Mouse (Mus musculus): ENCODE results near the gene Cox17.

Gene Cox17

GRCm38 (mm10) chr16:38390322-38390721, 43.5 kb downstream of the Cox17 start:
- intact Hi-C loops (cut with DNase I), result no loop called here

GRCm38 (mm10) chr16:38392126-38392894, 45.5 kb downstream of the Cox17 start:
- intact Hi-C loops (cut with DNase I), result no loop called here

- intact Hi-C loops (cut with DNase I), result no loop called here
Observed at GRCm38 (mm10) chr16:38394191-38394618, 47.4 kb downstream of the Cox17 start.

GRCm38 (mm10) chr16:38395060-38395730, 48.4 kb downstream of the Cox17 start:
- intact Hi-C loops (cut with DNase I), result loop anchor here (5.0 kb wide), 1 partner anchor 37 kb away; the partner anchor contains the start of gene Pla1a

GRCm38 (mm10) chr16:38396155-38396554, 49.4 kb downstream of the Cox17 start:
- intact Hi-C loops (cut with DNase I), result loop anchor here (5.0 kb wide), 1 partner anchor 36 kb away; the partner anchor contains the start of gene Pla1a

GRCm38 (mm10) chr16:38398266-38398665, 51.5 kb downstream of the Cox17 start:
- intact Hi-C loops (cut with DNase I), result loop anchor here (5.0 kb wide), 1 partner anchor 34 kb away; the partner anchor contains the start of gene Pla1a

GRCm38 (mm10) chr16:38399076-38399475, 52.3 kb downstream of the Cox17 start:
- intact Hi-C loops (cut with DNase I), result loop anchor here (5.0 kb wide), 1 partner anchor 33 kb away; the partner anchor contains the start of gene Pla1a

GRCm38 (mm10) chr16:38399531-38400231, 52.9 kb downstream of the Cox17 start:
- intact Hi-C loops (cut with DNase I), result loop anchor here (5.0 kb wide), 1 partner anchor 33 kb away; the partner anchor contains the start of gene Pla1a

- intact Hi-C loops (cut with DNase I), result no loop called here
Observed at GRCm38 (mm10) chr16:38400311-38400960, 53.6 kb downstream of the Cox17 start.

GRCm38 (mm10) chr16:38401468-38401867, 54.7 kb downstream of the Cox17 start:
- intact Hi-C loops (cut with DNase I), result no loop called here
